Mouse (Mus musculus) Patski (cell line): ENCODE measurements around the gene Cfd. TPM values are rescaled to one million over a fixed set of nuclear protein-coding genes. Genes with fewer than 3 reads are reported as not detected.

Source experiments
- ATAC-seq: fragments of 100-300 bp; one replicate; pipeline ENCODE4 v1.8.0; 2021
- CTCF ChIA-PET: fragments of 350-600 bp; sonication (Branson Sonifier 250); formaldehyde crosslinking; loops from one replicate; lab custom pipeline; 2022; ENCODE audit warnings: inconsistent platforms; lab: Charles Lee
- POLR2A ChIA-PET: fragments of 350-600 bp; sonication (Branson Sonifier 250); formaldehyde crosslinking; loops from one replicate; lab custom pipeline; 2022; ENCODE audit warnings: antibody characterized with exemption, inconsistent platforms; lab: Charles Lee
- DNase-seq: peaks from one replicate; pipeline ENCODE4 v3.0.0-alpha.2; 2011; ENCODE audit warnings: low read depth, low spot score
- H3K27me3 ChIP-seq: fragments of 371-371 bp; one replicate; pipeline ENCODE4 v1.5.1; 2021
- CTCF ChIP-seq: fragments of 100-300 bp; IDR thresholded peaks from one replicate; pipeline ENCODE4 v1.5.1; 2021
- in situ Hi-C: fragments of 300-500 bp; cut with MboI; formaldehyde crosslinking; loops from 3 replicates; pipeline ENCODE4 v1.11.1; 2018; ENCODE audit warnings: low pct_unique_long_range_greater_than_20kb, mixed read lengths
- polyA plus RNA-seq: library from polyadenylated mRNA; unstranded; gene quantifications from one replicate; pipeline ENCODE4 v1.2.3, GENCODE M21; 2021

The Cfd gene
- polyA plus RNA-seq, 1 experiment from 2014 or later: not detected

- DNase-seq (no peak), ATAC-seq (no peak)
- no peaks in the 10 kb centered on the region for H3K27me3 ChIP-seq
- POLR2A ChIA-PET: no interaction called here
- CTCF ChIA-PET: interaction anchor here (0.6 kb wide), 1 partner anchor 11 kb away, joined by 3 read pairs; no protein-coding TSS in a partner anchor
- in situ Hi-C loops: loop anchor here (5.0 kb wide), 3 partner anchors 36 to 89 kb away; no protein-coding TSS in a partner anchor
- no peak for TF ChIP-seq CTCF
Observed at GRCm38 (mm10) chr10:79921572-79921971, 30.9 kb downstream of the Cfd start.

- POLR2A ChIA-PET: interaction anchor here (0.6 to 1.4 kb wide), 5 partner anchors 11 to 33 kb away, joined by 3 to 6 read pairs (median 4); no protein-coding TSS in a partner anchor
Observed at GRCm38 (mm10) chr10:79924998-79925784, 34.5 kb downstream of the Cfd start.

GRCm38 (mm10) chr10:79925785-79926490 lies 35.3 kb downstream of the Cfd start:
- DNase-seq (no peak), ATAC-seq (no peak)
- POLR2A ChIA-PET: interaction anchor here (0.7 to 2.2 kb wide), 5 partner anchors 25 to 34 kb away, joined by 3 to 8 read pairs (median 5); no protein-coding TSS in a partner anchor
- CTCF ChIA-PET: interaction anchor here (0.7 to 4.9 kb wide), 15 partner anchors 11 to 157 kb away, joined by 3 to 42 read pairs (median 5); partner anchors contain the start of genes Gm26602, Med16 and Wdr18
- no peaks in the 10 kb centered on the region for H3K27me3 ChIP-seq
- TF ChIP-seq CTCF: no peak
- in situ Hi-C loops: no loop called here

More at GRCm38 (mm10) chr10:79924998-79925784, 34.5 kb downstream of the Cfd start:
- CTCF ChIA-PET: interaction anchor here (0.6 to 4.9 kb wide), 17 partner anchors 12 to 157 kb away, joined by 3 to 42 read pairs (median 5); partner anchors contain the start of genes Gm26602, Med16 and Wdr18
- no peak for TF ChIP-seq CTCF
- H3K27me3 ChIP-seq: no peaks in the 10 kb centered on the region
- in situ Hi-C loops: loop anchor here (5.0 kb wide), 3 partner anchors 32 to 93 kb away; no protein-coding TSS in a partner anchor
- no peak for ATAC-seq
- DNase-seq: no peak

- in situ Hi-C loops: no loop called here
- ChIA-PET POLR2A (interaction anchor here (1.4 to 2.2 kb wide), 5 partner anchors 13 to 31 kb away, joined by 5 to 10 read pairs (median 6); no protein-coding TSS in a partner anchor), CTCF (interaction anchor here (1.0 to 4.9 kb wide), 6 partner anchors 23 to 92 kb away, joined by 4 to 42 read pairs (median 9); partner anchors contain the start of gene Wdr18)
- no peak for TF ChIP-seq CTCF
- H3K27me3 ChIP-seq: no peaks in the 10 kb centered on the region
- DNase-seq (peak; percentile 59), ATAC-seq (peak; percentile 46)
Observed at GRCm38 (mm10) chr10:79926491-79927323, 36.1 kb downstream of the Cfd start, which contains the start of gene Arid3a. Gene Arid3a (plus strand): TSS chr10:79927043.

GRCm38 (mm10) chr10:79927324-79928029 lies 36.8 kb downstream of the Cfd start:
- no peak for TF ChIP-seq CTCF
- H3K27me3 ChIP-seq: no peaks in the 10 kb centered on the region
- DNase-seq (no peak), ATAC-seq (peak; percentile 5)
- CTCF ChIA-PET: interaction anchor here (1.5 kb wide), 1 partner anchor 30 kb away, joined by 10 read pairs; no protein-coding TSS in a partner anchor
- in situ Hi-C loops: no loop called here
- POLR2A ChIA-PET: interaction anchor here (0.7 to 2.2 kb wide), 9 partner anchors 9 to 225 kb away, joined by 3 to 10 read pairs (median 5); partner anchors contain the start of gene Kiss1r

GRCm38 (mm10) chr10:79928030-79928694 lies 37.5 kb downstream of the Cfd start:
- H3K27me3 ChIP-seq: no peaks in the 10 kb centered on the region
- ATAC-seq (no peak), DNase-seq (no peak)
- ChIA-PET POLR2A (interaction anchor here (0.6 to 2.2 kb wide), 10 partner anchors 8 to 224 kb away, joined by 3 to 10 read pairs (median 4); partner anchors contain the start of gene Kiss1r), CTCF (interaction anchor here (1.5 kb wide), 1 partner anchor 30 kb away, joined by 10 read pairs; no protein-coding TSS in a partner anchor)
- no peak for TF ChIP-seq CTCF
- in situ Hi-C loops: no loop called here

GRCm38 (mm10) chr10:79928907-79929701 lies 38.5 kb downstream of the Cfd start:
- no peak for DNase-seq
- in situ Hi-C loops: no loop called here
- CTCF ChIA-PET: interaction anchor here (1.0 to 1.5 kb wide), 2 partner anchors 29 kb away, joined by 3 to 10 read pairs; no protein-coding TSS in a partner anchor
- no peak for ATAC-seq
- TF ChIP-seq CTCF: no peak
- H3K27me3 ChIP-seq: no peaks in the 10 kb centered on the region
- POLR2A ChIA-PET: interaction anchor here (0.6 to 1.1 kb wide), 2 partner anchors 56 to 85 kb away, joined by 3 read pairs; no protein-coding TSS in a partner anchor
